Mouse (Mus musculus): Measurements from ENCODE around the gene Hps6. TPM values are rescaled to one million over a fixed set of nuclear protein-coding genes. Genes with fewer than 3 reads are reported as not detected.

Gene Hps6
- polyA plus RNA-seq, 1 experiment = 7.4 TPM

DNA sequence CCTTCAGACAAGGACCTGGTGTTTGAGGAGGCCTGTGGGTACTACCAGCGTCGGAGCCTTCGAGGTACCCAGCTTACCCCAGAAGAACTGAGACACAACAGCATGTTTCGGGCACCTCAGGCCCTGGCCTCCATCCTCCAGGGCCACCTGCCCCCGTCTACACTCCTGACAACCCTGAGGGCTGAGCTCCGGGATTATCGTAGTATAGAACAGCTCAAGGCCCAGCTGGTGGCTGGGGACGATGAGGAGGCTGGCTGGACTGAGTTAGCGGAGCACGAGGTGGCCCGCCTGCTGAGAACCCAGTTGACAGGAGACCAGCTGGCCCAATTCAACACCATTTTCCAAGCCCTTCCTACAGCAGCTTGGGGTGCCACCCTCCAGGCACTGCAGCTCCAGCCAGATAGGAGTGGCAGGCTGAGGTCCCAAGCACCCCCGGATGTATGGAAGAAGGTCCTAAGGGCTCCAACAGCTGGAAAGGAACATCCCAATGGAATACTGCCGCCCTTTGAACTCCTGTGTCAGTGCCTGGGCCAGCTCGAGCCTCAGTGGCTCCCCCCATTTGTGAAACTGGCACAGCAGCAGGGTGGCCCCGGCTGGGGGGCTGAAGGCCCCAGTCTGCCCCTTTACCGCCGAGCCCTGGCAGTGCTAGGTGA lies 1.6 kb downstream of the Hps6 start:
- no peak for TF ChIP-seq POLR2A (IDR thresholded peaks at IDR 0.05; ENCODE audit: low read depth, low read length)
- no peaks in the 10 kb centered on the region for H3K27me3 ChIP-seq (ENCODE audit: control insufficient read depth, insufficient read depth, low read length)
- no peak for DNase-seq (ENCODE audit: low read depth in 1 of 2, low spot score in 2 of 2)
- WGBS = 87% methylated on average over 17 of the region's 17 CpGs
- no peak overlapping the region for H3K27ac ChIP-seq (ENCODE audit: insufficient read depth, low read length)
- H3K36me3 ChIP-seq (ENCODE audit: control insufficient read depth, insufficient read depth, low read length) = peaks cover 3% of the 10 kb centered on the region; the same call in 1 of the 2 replicates
- peaks cover 20% of the 10 kb centered on the region for H3K4me1 ChIP-seq (ENCODE audit: control insufficient read depth, insufficient read depth, insufficient read length)
- H3K4me3 ChIP-seq (ENCODE audit: extremely low read depth, insufficient read depth, insufficient read length) = no peak overlapping the region

DNA sequence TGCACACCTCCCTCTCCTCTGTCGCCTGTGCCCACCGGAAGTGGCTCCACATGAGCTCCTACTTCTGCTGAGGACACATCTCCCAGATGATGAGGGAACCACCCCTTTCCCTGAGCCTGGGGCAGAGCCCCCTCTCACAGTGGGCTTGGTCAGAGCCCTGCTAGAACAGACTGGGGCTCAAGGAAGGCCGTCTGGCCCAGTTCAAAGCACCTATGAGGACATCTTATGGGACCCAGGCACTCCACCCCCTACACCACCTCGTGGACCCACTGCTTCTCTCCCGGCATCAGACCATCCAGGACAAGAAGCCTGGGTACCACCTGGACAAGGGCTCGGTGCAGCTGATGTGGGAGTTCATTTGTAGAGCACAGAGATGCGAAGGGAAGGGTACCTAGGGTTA lies 2.4 kb downstream of the Hps6 start:
- peaks cover 3% of the 10 kb centered on the region; the same call in 1 of the 2 replicates for H3K36me3 ChIP-seq (ENCODE audit: control insufficient read depth, insufficient read depth, low read length)
- H3K27ac ChIP-seq (ENCODE audit: insufficient read depth, low read length) = no peak overlapping the region
- peaks cover 20% of the 10 kb centered on the region for H3K4me1 ChIP-seq (ENCODE audit: control insufficient read depth, insufficient read depth, insufficient read length)
- H3K27me3 ChIP-seq (ENCODE audit: control insufficient read depth, insufficient read depth, low read length) = no peaks in the 10 kb centered on the region
- no peak for DNase-seq (ENCODE audit: low read depth in 1 of 2, low spot score in 2 of 2)
- WGBS = 94% methylated on average over 7 of the region's 7 CpGs
- no peak overlapping the region for H3K4me3 ChIP-seq (ENCODE audit: extremely low read depth, insufficient read depth, insufficient read length)
- no peak for TF ChIP-seq CTCF (IDR thresholded peaks at IDR 0.05; ENCODE audit: extremely low read depth, insufficient read depth, insufficient read length, insufficient replicate concordance)
- no peak for TF ChIP-seq POLR2A (IDR thresholded peaks at IDR 0.05; ENCODE audit: low read depth, low read length)

DNA sequence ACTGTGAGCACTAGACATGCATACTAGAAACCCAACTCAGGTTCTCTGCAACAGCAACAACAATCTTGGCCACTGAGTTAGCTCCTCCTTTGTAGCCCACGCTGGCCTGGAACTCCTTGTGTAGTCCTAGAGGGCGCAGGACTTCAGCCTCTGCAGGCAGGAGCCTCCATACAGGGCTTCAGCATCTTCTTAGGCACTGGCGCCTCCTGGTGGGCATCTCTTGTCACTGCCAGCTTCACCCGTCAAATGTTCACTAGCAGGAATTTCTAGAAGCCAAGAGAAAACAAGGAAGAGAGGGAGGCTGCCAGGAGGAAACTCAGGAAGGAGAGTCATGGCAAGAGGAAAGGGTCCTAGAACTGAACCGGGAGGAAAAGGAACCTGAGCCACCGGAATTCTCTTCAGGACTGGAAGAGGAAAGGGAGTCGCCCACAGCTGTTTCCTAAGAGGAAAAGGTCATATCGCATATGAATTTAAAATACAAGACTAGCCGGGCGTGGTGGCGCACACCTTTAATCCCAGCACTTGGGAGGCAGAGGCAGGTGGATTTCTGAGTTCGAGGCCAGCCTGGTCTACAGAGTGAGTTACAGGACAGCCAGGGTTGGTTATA lies 11.4 kb downstream of the Hps6 start:
- peak; percentile 64 to 80 for DNase-seq (ENCODE audit: low read depth in 1 of 2, low spot score in 2 of 2)

DNA sequence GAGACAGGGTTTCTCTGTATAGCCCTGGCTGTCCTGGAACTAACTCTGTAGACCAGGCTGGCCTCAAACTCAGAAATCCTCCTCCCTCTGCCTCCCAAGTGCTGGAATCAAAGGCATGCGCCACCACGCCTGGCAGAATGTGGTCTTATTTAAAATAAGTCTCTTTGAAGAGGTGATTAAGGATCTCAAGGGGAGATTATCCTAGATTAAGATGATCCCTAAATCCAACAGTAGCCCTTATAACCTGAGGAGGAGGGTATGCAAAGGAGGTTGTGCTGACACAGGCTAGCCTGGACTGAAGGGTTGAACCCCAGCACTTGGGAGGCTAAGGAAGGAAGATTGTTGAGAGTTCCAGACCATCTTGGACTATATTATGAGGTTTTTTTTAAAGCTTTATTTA lies 12.7 kb downstream of the Hps6 start:
- no peaks in the 10 kb centered on the region for H3K36me3 ChIP-seq (ENCODE audit: control insufficient read depth, insufficient read depth, low read length)
- no peaks in the 10 kb centered on the region for H3K4me1 ChIP-seq (ENCODE audit: control insufficient read depth, insufficient read depth, insufficient read length)
- WGBS = 90% methylated on average over 2 of the region's 2 CpGs
- H3K27ac ChIP-seq (ENCODE audit: insufficient read depth, low read length) = no peak overlapping the region
- TF ChIP-seq CTCF (IDR thresholded peaks at IDR 0.05; ENCODE audit: extremely low read depth, insufficient read depth, insufficient read length, insufficient replicate concordance) (no peak), POLR2A (IDR thresholded peaks at IDR 0.05; ENCODE audit: low read depth, low read length) (no peak)
- no peak for DNase-seq (ENCODE audit: low read depth in 1 of 2, low spot score in 2 of 2)
- H3K4me3 ChIP-seq (ENCODE audit: extremely low read depth, insufficient read depth, insufficient read length) = no peak overlapping the region
- peaks cover 1% of the 10 kb centered on the region; the same call in 1 of the 2 replicates for H3K27me3 ChIP-seq (ENCODE audit: control insufficient read depth, insufficient read depth, low read length)

More for the DNA sequence above, 11.4 kb downstream of the Hps6 start:
- 10% methylated on average over 12 of the region's 12 CpGs for WGBS
- Histone ChIP-seq H3K27me3 (ENCODE audit: control insufficient read depth, insufficient read depth, low read length) (peaks cover 1% of the 10 kb centered on the region; the same call in 1 of the 2 replicates), H3K27ac (ENCODE audit: insufficient read depth, low read length) (no peak overlapping the region), H3K4me3 (ENCODE audit: extremely low read depth, insufficient read depth, insufficient read length) (no peak overlapping the region), H3K36me3 (ENCODE audit: control insufficient read depth, insufficient read depth, low read length) (no peaks in the 10 kb centered on the region), H3K4me1 (ENCODE audit: control insufficient read depth, insufficient read depth, insufficient read length) (no peaks in the 10 kb centered on the region)
- TF ChIP-seq CTCF (IDR thresholded peaks at IDR 0.05; ENCODE audit: extremely low read depth, insufficient read depth, insufficient read length, insufficient replicate concordance) = peak; percentile 96
- TF ChIP-seq POLR2A (IDR thresholded peaks at IDR 0.05; ENCODE audit: low read depth, low read length) = no peak

DNA sequence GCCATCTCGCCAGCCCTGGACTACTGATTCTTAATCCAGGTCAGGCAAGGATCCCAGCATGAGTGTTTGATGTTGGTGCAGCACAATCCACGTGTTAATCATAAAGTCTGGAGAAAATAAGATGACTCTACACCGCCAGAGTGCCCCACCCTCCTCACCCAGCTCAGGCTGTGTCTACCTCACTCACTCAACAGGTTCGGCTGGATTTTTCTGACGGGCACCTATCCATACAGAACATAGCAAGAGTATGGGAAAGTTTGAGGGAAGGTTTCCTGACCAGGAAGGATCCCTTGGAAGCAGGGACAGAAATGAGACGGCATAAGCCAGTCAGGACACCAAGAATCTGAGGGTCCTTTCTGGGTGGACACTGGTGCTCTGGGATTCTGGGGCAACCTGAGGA lies 21.7 kb downstream of the Hps6 start:
- no peak for DNase-seq (ENCODE audit: low read depth in 1 of 2, low spot score in 2 of 2)
- H3K4me3 ChIP-seq (ENCODE audit: extremely low read depth, insufficient read depth, insufficient read length) = no peak overlapping the region
- 86% methylated on average over 6 of the region's 6 CpGs for WGBS
- H3K4me1 ChIP-seq (ENCODE audit: control insufficient read depth, insufficient read depth, insufficient read length) = no peaks in the 10 kb centered on the region
- H3K36me3 ChIP-seq (ENCODE audit: control insufficient read depth, insufficient read depth, low read length) = no peaks in the 10 kb centered on the region
- no peaks in the 10 kb centered on the region for H3K27me3 ChIP-seq (ENCODE audit: control insufficient read depth, insufficient read depth, low read length)
- TF ChIP-seq POLR2A (IDR thresholded peaks at IDR 0.05; ENCODE audit: low read depth, low read length) (no peak), CTCF (IDR thresholded peaks at IDR 0.05; ENCODE audit: extremely low read depth, insufficient read depth, insufficient read length, insufficient replicate concordance) (no peak)
- H3K27ac ChIP-seq (ENCODE audit: insufficient read depth, low read length) = no peak overlapping the region

DNA sequence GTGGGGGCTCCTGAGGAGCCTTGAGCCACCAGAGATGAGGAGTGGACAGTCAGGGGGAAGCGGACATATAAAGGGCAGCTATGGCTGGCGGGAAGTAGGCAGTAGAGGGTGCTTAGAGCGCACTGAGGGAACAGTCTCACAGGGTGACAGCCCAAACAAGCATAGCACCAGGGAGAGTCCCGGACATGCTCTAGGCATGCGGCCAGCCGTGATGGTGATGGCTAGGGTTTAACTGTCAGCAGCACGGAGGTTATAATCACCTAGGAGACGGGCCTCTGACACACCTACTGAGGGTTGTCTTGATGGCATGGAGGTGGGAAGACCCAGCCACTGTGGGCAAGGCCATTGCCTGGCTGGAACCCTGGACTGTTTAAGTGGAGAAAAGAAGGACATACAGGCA lies 23.3 kb downstream of the Hps6 start:
- TF ChIP-seq POLR2A (IDR thresholded peaks at IDR 0.05; ENCODE audit: low read depth, low read length) = no peak
- no peak for TF ChIP-seq CTCF (IDR thresholded peaks at IDR 0.05; ENCODE audit: extremely low read depth, insufficient read depth, insufficient read length, insufficient replicate concordance)
- no peak overlapping the region for H3K27ac ChIP-seq (ENCODE audit: insufficient read depth, low read length)
- DNase-seq (ENCODE audit: low read depth in 1 of 2, low spot score in 2 of 2) = no peak

DNA sequence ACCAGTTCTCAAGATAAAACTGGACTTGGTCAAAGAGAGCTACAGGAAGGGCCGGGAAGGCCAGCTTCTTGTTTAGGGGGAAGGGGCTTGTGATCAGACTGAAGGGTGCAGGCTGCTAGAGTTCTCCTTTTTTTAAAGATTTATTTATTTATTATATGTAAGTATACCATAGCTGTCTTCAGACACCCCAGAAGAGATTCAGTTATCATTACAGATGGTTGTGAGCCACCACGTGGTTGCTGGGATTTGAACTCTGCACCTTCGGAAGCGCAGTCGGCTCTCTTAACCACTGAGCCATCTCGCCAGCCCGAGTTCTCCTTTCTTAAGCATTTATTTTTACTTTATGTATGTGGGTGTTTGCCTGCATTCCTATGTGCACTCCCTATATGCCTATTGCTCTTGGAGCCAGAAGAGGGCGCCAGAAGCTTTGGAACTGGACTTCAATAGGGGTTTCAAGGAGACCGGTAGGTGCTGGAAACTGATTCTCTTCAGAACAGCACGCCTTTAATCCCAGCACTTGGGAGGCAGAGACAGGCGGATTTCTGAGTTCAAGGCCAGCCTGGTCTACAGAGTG lies 25.5 kb downstream of the Hps6 start:
- H3K4me1 ChIP-seq (ENCODE audit: control insufficient read depth, insufficient read depth, insufficient read length) = no peaks in the 10 kb centered on the region
- no peaks in the 10 kb centered on the region for H3K27me3 ChIP-seq (ENCODE audit: control insufficient read depth, insufficient read depth, low read length)
- WGBS = 72% methylated on average over 11 of the region's 11 CpGs
- no peak for DNase-seq (ENCODE audit: low read depth in 1 of 2, low spot score in 2 of 2)
- H3K36me3 ChIP-seq (ENCODE audit: control insufficient read depth, insufficient read depth, low read length) = peaks cover 18% of the 10 kb centered on the region
- H3K4me3 ChIP-seq (ENCODE audit: extremely low read depth, insufficient read depth, insufficient read length) = no peak overlapping the region
- TF ChIP-seq POLR2A (IDR thresholded peaks at IDR 0.05; ENCODE audit: low read depth, low read length) = no peak
- peak; percentile 17; the same call in 1 of the 2 replicates for TF ChIP-seq CTCF (IDR thresholded peaks at IDR 0.05; ENCODE audit: extremely low read depth, insufficient read depth, insufficient read length, insufficient replicate concordance)
- H3K27ac ChIP-seq (ENCODE audit: insufficient read depth, low read length) = no peak overlapping the region

More for the DNA sequence above, 23.3 kb downstream of the Hps6 start:
- WGBS = 58% methylated on average over 8 of the region's 8 CpGs
- Histone ChIP-seq H3K27me3 (ENCODE audit: control insufficient read depth, insufficient read depth, low read length) (no peaks in the 10 kb centered on the region), H3K4me1 (ENCODE audit: control insufficient read depth, insufficient read depth, insufficient read length) (no peaks in the 10 kb centered on the region), H3K36me3 (ENCODE audit: control insufficient read depth, insufficient read depth, low read length) (no peaks in the 10 kb centered on the region), H3K4me3 (ENCODE audit: extremely low read depth, insufficient read depth, insufficient read length) (no peak overlapping the region)

Measured in spleen, adult 2 months (tissue).